Mouse (Mus musculus) forebrain, embryonic 15.5 days (tissue): Measurements from ENCODE around the gene Fam107b. TPM values are rescaled to one million over a fixed set of nuclear protein-coding genes. Genes with fewer than 3 reads are reported as not detected.

Experiments used
- ATAC-seq: fragments of 200-750 bp; cut with Nextera tagmentation; replicated peaks from 2 replicates; pipeline ENCODE4 v1.8.0; 2017; ENCODE audit warnings: mild to moderate bottlenecking, moderate TSS enrichment, moderate library complexity
- H3K27ac ChIP-seq: fragments of 300-500 bp; sonication (generic); replicated peaks from 2 replicates; pipeline ENCODE4 v1.5.1; 2015; ENCODE audit warnings: mild to moderate bottlenecking, inconsistent platforms
- H3K27me3 ChIP-seq: fragments of 300-500 bp; sonication (generic); 2 replicates; pipeline ENCODE4 v1.6.1; 2015; ENCODE audit warnings: inconsistent platforms
- H3K36me3 ChIP-seq: fragments of 300-500 bp; sonication (generic); 2 replicates; pipeline ENCODE4 v1.6.1; 2015; ENCODE audit warnings: mild to moderate bottlenecking, inconsistent platforms
- H3K4me1 ChIP-seq: fragments of 300-500 bp; sonication (generic); 2 replicates; pipeline ENCODE4 v1.6.1; 2015; ENCODE audit warnings: inconsistent platforms
- H3K4me2 ChIP-seq: fragments of 300-500 bp; sonication (generic); replicated peaks from 2 replicates; pipeline ENCODE4 v1.6.1; 2015; ENCODE audit warnings: mild to moderate bottlenecking, inconsistent platforms
- H3K4me3 ChIP-seq: fragments of 300-500 bp; sonication (generic); 2 replicates; pipeline ENCODE4 v1.5.1; 2015; ENCODE audit warnings: mild to moderate bottlenecking, inconsistent platforms
- H3K9ac ChIP-seq: fragments of 300-500 bp; sonication (generic); replicated peaks from 2 replicates; pipeline ENCODE4 v1.6.1; 2015; ENCODE audit warnings: mild to moderate bottlenecking, inconsistent platforms
- H3K9me3 ChIP-seq: fragments of 300-500 bp; sonication (generic); 2 replicates; pipeline ENCODE4 v1.6.1; 2016; ENCODE audit warnings: inconsistent platforms
- WGBS: fragments of 180-500 bp; shearing (Covaris S2); methylation state at CpG from one replicate; pipeline ENCODE4 v1.1.7; 2015; ENCODE audit warnings: mixed read lengths; 5-methylcytosine and 5-hydroxymethylcytosine counted together
- polyA plus RNA-seq: library from polyadenylated mRNA; unstranded; fragments of >200 nt; fragmentation: Nextera tagmentation; extraction: Ambion mirVana; gene quantifications from 2 replicates; pipeline ENCODE4 v1.2.1, GENCODE M21; 2015

The Fam107b gene
- 58.9 and 60.4 TPM in 2 replicates for polyA plus RNA-seq

GRCm38 (mm10) chr2:3570186-3570585 lies at the start of gene Fam107b:
TSS of gene Fam107b (plus strand) at chr2:3570488.
- H3K4me3 ChIP-seq, result no peak within 1 kb of the TSS
- H3K4me2 ChIP-seq, result no peak within 1 kb of the TSS
- no peak within 1 kb of the TSS for H3K27ac ChIP-seq
- ATAC-seq, result no peak
- no peaks in the 10 kb centered on the region for H3K9me3 ChIP-seq
- WGBS, result 69% methylated on average over 12 of the region's 12 CpGs
- H3K9ac ChIP-seq, result no peak within 1 kb of the TSS
- no peaks in the 10 kb centered on the region for H3K36me3 ChIP-seq
- no peaks in the 10 kb centered on the region for H3K4me1 ChIP-seq
- H3K27me3 ChIP-seq, result no peaks in the 10 kb centered on the region

GRCm38 (mm10) chr2:3522558-3522957 lies 47.7 kb upstream of the Fam107b start:
- Histone ChIP-seq H3K4me1 (no peaks in the 10 kb centered on the region), H3K4me3 (no peak overlapping the region), H3K9me3 (no peaks in the 10 kb centered on the region), H3K27ac (no peak overlapping the region), H3K9ac (no peak overlapping the region), H3K36me3 (no peaks in the 10 kb centered on the region), H3K27me3 (no peaks in the 10 kb centered on the region), H3K4me2 (no peak overlapping the region)
- WGBS, result 83% methylated on average over 4 of the region's 4 CpGs
- ATAC-seq, result no peak

- 79% methylated on average over 6 of the region's 6 CpGs for WGBS
- Histone ChIP-seq H3K27me3 (no peaks in the 10 kb centered on the region), H3K36me3 (no peaks in the 10 kb centered on the region), H3K4me2 (no peak overlapping the region), H3K4me1 (no peaks in the 10 kb centered on the region), H3K27ac (no peak overlapping the region), H3K9me3 (no peaks in the 10 kb centered on the region), H3K9ac (no peak overlapping the region), H3K4me3 (no peak overlapping the region)
- ATAC-seq, result no peak
Measured at GRCm38 (mm10) chr2:3526288-3526687, 44.0 kb upstream of the Fam107b start.

DNA sequence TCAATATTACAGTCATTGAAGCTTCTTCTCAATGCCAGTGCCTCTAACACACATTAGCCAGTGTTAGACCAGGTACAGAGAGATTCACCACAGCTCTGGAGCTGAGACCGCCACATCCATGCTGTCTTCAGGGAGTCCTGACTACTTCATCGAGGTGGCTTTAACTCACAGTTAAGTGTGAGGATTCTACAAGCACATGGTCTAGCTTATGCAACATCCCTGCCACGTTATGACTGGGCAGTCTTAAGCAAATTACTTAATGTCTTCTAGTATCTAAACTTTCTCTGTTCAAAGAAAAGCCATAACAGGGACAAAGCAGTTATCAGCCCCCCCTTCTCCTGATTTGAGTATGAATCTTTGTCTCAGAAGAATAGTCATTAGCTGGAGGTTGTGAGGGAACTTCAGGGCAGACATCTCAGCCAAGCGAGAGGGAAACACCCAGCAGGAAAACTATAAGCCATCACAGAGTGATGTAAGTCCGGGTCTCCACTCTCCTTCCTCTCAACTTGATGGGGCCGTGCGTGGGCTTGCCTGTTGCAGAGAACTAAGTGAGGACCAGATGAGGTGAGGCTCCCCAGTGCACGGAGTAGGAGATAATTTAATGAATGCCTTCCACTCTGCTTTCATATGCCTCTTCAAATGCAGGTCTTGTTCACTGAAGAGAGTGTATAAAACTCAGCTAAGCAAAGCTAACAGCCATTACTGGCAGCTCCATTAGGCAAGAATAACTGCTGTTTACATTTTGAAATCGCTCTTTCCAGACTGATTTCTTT lies 28.8 kb upstream of the Fam107b start:
- H3K36me3 ChIP-seq, result no peaks in the 10 kb centered on the region
- H3K9ac ChIP-seq, result no peak overlapping the region
- H3K9me3 ChIP-seq, result no peaks in the 10 kb centered on the region
- H3K27me3 ChIP-seq, result no peaks in the 10 kb centered on the region
- H3K27ac ChIP-seq, result no peak overlapping the region
- no peak overlapping the region for H3K4me2 ChIP-seq
- no peak overlapping the region for H3K4me3 ChIP-seq
- no peak for ATAC-seq
- WGBS, result 71% methylated on average over 9 of the region's 9 CpGs
- H3K4me1 ChIP-seq, result no peaks in the 10 kb centered on the region

DNA sequence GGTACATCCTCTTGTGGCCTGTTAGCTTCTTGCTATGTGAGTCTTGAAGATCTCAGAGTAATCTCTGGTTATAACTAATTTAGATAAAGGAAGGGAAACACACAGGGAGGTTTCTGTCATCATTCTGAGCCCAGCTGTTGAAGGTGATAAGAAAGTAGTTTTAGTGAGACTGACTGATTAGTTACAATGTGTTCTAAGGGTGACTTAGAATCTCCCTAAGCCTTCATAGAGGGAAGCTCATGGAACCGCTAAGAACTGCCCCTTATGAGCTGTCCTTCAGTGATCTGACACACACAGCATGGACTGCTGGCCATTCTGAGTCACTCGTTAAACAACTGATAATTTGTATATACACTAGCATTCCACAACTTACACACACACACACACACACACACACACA lies 24.2 kb upstream of the Fam107b start:
- Histone ChIP-seq H3K36me3 (no peaks in the 10 kb centered on the region), H3K4me3 (no peak overlapping the region), H3K9me3 (no peaks in the 10 kb centered on the region), H3K27me3 (no peaks in the 10 kb centered on the region), H3K4me2 (no peak overlapping the region), H3K27ac (no peak overlapping the region), H3K4me1 (no peaks in the 10 kb centered on the region), H3K9ac (no peak overlapping the region)
- ATAC-seq, result no peak
- 74% methylated on average over 2 of the region's 2 CpGs for WGBS

GRCm38 (mm10) chr2:3546588-3546987 lies 23.7 kb upstream of the Fam107b start:
- Histone ChIP-seq H3K9ac (no peak overlapping the region), H3K4me3 (no peak overlapping the region), H3K36me3 (no peaks in the 10 kb centered on the region), H3K4me1 (no peaks in the 10 kb centered on the region), H3K4me2 (no peak overlapping the region), H3K27me3 (no peaks in the 10 kb centered on the region), H3K9me3 (no peaks in the 10 kb centered on the region), H3K27ac (no peak overlapping the region)
- WGBS, result 4% methylated on average over 4 of the region's 4 CpGs
- no peak for ATAC-seq

GRCm38 (mm10) chr2:3570606-3571005 lies 318 bp downstream of the Fam107b start:
- Histone ChIP-seq H3K27me3 (no peaks in the 10 kb centered on the region), H3K36me3 (no peaks in the 10 kb centered on the region), H3K4me1 (no peaks in the 10 kb centered on the region), H3K4me2 (no peak overlapping the region), H3K27ac (no peak overlapping the region), H3K9me3 (no peaks in the 10 kb centered on the region), H3K4me3 (no peak overlapping the region), H3K9ac (no peak overlapping the region)
- ATAC-seq, result no peak
- 87% methylated on average over 11 of the region's 11 CpGs for WGBS

GRCm38 (mm10) chr2:3573883-3574282 lies 3.6 kb downstream of the Fam107b start:
- H3K27ac ChIP-seq, result no peak overlapping the region
- ATAC-seq, result no peak
- WGBS, result 88% methylated on average over 7 of the region's 7 CpGs
- no peaks in the 10 kb centered on the region for H3K9me3 ChIP-seq
- H3K27me3 ChIP-seq, result no peaks in the 10 kb centered on the region
- H3K4me2 ChIP-seq, result no peak overlapping the region
- no peaks in the 10 kb centered on the region for H3K4me1 ChIP-seq
- H3K9ac ChIP-seq, result no peak overlapping the region
- H3K4me3 ChIP-seq, result no peak overlapping the region
- no peaks in the 10 kb centered on the region for H3K36me3 ChIP-seq

DNA sequence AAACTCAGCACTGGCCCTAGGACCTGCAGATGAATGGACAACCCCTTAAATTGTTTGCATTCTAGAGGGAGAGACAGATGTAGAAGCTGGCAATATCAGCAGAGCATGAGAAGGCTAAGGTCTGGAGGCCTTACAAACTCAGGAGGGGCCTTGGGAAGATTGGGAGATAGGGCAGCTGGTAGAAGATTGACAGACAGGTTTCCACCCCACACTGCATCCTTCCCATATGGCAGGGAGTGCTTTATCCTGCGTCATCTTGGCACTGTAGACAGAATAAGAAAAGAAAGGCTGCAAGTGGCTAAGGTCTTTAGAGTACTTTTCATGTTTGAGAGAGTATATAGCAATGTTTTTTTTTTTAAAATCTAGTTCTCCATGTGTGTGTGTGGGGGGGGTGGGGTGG lies 4.9 kb downstream of the Fam107b start:
- Histone ChIP-seq H3K9ac (no peak overlapping the region), H3K4me2 (no peak overlapping the region), H3K9me3 (no peaks in the 10 kb centered on the region), H3K27me3 (no peaks in the 10 kb centered on the region), H3K27ac (no peak overlapping the region), H3K36me3 (no peaks in the 10 kb centered on the region), H3K4me3 (no peak overlapping the region), H3K4me1 (no peaks in the 10 kb centered on the region)
- WGBS, result 55% methylated on average over 1 of the region's 1 CpGs
- no peak for ATAC-seq

DNA sequence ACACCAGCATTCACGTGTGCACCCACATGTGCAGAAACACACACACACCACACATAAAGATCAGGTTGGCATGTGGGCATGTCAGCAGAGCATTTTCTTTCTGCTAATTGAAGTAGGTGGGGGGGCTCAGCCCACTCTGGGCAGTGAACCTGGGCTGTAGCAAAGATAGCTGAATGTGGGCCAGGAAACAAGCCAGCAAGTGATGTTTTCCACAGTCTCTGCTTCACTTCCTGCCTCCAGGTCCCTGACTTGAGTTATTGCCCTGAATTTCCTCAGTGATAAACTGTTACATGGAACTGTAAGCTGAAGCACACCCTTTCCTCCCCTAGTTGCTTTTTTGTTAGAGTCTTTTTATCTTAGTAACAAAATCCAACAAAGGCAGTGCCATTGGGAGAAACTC lies 6.1 kb downstream of the Fam107b start:
- Histone ChIP-seq H3K9me3 (no peaks in the 10 kb centered on the region), H3K4me3 (no peak overlapping the region), H3K4me1 (no peaks in the 10 kb centered on the region), H3K27ac (no peak overlapping the region), H3K9ac (no peak overlapping the region), H3K4me2 (no peak overlapping the region), H3K27me3 (no peaks in the 10 kb centered on the region), H3K36me3 (no peaks in the 10 kb centered on the region)
- no peak for ATAC-seq
- 86% methylated on average over 1 of the region's 1 CpGs for WGBS

- 79% methylated on average over 1 of the region's 1 CpGs for WGBS
- H3K4me2 ChIP-seq, result no peak overlapping the region
Measured at GRCm38 (mm10) chr2:3577216-3577615, 6.9 kb downstream of the Fam107b start.

DNA sequence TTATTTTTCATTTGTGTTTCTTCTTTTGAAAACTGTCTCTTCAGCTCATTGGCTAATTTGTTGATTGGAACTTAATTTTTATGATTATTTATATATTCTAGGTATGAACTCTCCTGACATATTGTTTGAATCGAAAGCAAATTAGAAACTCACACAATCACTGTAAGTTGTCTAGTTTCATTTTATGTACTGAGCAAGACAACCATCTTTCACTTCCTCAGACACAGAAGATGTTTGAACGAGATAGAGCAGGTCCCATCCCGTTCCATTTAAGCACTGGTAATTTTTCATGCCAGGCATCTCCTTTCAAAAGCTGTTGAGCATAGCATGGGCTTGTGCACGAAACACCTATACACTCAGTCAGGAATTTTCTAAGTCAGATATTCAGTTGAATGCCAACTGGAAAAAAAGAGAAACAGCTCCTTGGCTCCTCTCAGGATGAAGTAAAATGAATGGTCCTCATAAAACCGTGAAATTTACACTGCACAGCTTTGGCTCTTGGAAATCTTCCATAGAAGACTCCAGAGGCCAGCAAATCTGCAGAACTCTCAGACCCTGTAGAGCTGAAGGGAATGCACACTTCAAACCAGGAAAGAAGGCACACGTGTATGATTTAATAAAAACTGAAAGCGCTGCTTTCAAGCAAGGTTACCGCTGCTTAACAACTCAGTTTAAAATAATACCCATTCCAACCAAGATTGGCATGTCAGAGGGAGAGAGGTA lies 8.1 kb downstream of the Fam107b start:
- Histone ChIP-seq H3K4me1 (no peaks in the 10 kb centered on the region), H3K27me3 (no peaks in the 10 kb centered on the region), H3K36me3 (no peaks in the 10 kb centered on the region), H3K9me3 (no peaks in the 10 kb centered on the region), H3K27ac (no peak overlapping the region), H3K9ac (no peak overlapping the region), H3K4me3 (no peak overlapping the region), H3K4me2 (no peak overlapping the region)
- ATAC-seq, result no peak
- WGBS, result 84% methylated on average over 8 of the region's 8 CpGs

More at GRCm38 (mm10) chr2:3577216-3577615, 6.9 kb downstream of the Fam107b start:
- H3K27me3 ChIP-seq, result no peaks in the 10 kb centered on the region
- no peaks in the 10 kb centered on the region for H3K9me3 ChIP-seq
- no peak for ATAC-seq
- H3K27ac ChIP-seq, result no peak overlapping the region
- no peaks in the 10 kb centered on the region for H3K36me3 ChIP-seq
- H3K4me3 ChIP-seq, result no peak overlapping the region
- H3K4me1 ChIP-seq, result no peaks in the 10 kb centered on the region
- no peak overlapping the region for H3K9ac ChIP-seq
